Mouse (Mus musculus) embryonic facial prominence, embryonic 13.5 days (tissue): ENCODE results near the gene Ankle2. TPM values are rescaled to one million over a fixed set of nuclear protein-coding genes. Genes with fewer than 3 reads are reported as not detected.
A peak's percentile ranks its signal among the peaks of the same experiment; 100 is the strongest.

Experiments used
- ATAC-seq: fragments of 200-750 bp; cut with Nextera tagmentation; 2 replicates; pipeline ENCODE4 v1.8.0; 2017; ENCODE audit warnings: low read depth; ENCODE audit not compliant: insufficient number of reproducible peaks, insufficient read depth, low FRiP score, low TSS enrichment
- H3K27ac ChIP-seq: fragments of 300-500 bp; sonication (generic); 2 replicates; pipeline ENCODE4 v1.5.1; 2015; ENCODE audit warnings: moderate library complexity, mild to moderate bottlenecking, inconsistent platforms
- H3K27me3 ChIP-seq: fragments of 300-500 bp; sonication (generic); 2 replicates; pipeline ENCODE4 v1.6.1; 2015; ENCODE audit warnings: mild to moderate bottlenecking, inconsistent platforms
- H3K36me3 ChIP-seq: fragments of 300-500 bp; sonication (generic); 2 replicates; pipeline ENCODE4 v1.6.1; 2015; ENCODE audit warnings: mild to moderate bottlenecking, inconsistent platforms
- H3K4me1 ChIP-seq: fragments of 300-500 bp; sonication (generic); 2 replicates; pipeline ENCODE4 v1.6.1; 2015; ENCODE audit warnings: inconsistent platforms
- H3K4me2 ChIP-seq: fragments of 300-500 bp; sonication (generic); 2 replicates; pipeline ENCODE4 v1.6.1; 2015; ENCODE audit warnings: moderate library complexity, mild to moderate bottlenecking, inconsistent platforms
- H3K4me3 ChIP-seq: fragments of 300-500 bp; sonication (generic); 2 replicates; pipeline ENCODE4 v1.5.1; 2015; ENCODE audit warnings: mild to moderate bottlenecking, inconsistent platforms
- H3K9ac ChIP-seq: fragments of 300-500 bp; sonication (generic); 2 replicates; pipeline ENCODE4 v1.6.1; 2015; ENCODE audit warnings: mild to moderate bottlenecking, inconsistent platforms
- H3K9me3 ChIP-seq: fragments of 300-500 bp; sonication (generic); 2 replicates; pipeline ENCODE4 v1.6.1; 2016; ENCODE audit warnings: inconsistent platforms
- WGBS: fragments of 180-500 bp; shearing (Covaris S2); methylation state at CpG from one replicate; pipeline ENCODE4 v1.1.7; 2015; ENCODE audit warnings: mixed read lengths; 5-methylcytosine and 5-hydroxymethylcytosine counted together
- polyA plus RNA-seq: library from polyadenylated mRNA; unstranded; fragments of >200 nt; fragmentation: Nextera tagmentation; extraction: Ambion mirVana; gene quantifications from 2 replicates; pipeline ENCODE4 v1.2.1, GENCODE M21; 2015

Ankle2 gene
- polyA plus RNA-seq, 1 experiment from 2014 or later, result 29.4 TPM

DNA sequence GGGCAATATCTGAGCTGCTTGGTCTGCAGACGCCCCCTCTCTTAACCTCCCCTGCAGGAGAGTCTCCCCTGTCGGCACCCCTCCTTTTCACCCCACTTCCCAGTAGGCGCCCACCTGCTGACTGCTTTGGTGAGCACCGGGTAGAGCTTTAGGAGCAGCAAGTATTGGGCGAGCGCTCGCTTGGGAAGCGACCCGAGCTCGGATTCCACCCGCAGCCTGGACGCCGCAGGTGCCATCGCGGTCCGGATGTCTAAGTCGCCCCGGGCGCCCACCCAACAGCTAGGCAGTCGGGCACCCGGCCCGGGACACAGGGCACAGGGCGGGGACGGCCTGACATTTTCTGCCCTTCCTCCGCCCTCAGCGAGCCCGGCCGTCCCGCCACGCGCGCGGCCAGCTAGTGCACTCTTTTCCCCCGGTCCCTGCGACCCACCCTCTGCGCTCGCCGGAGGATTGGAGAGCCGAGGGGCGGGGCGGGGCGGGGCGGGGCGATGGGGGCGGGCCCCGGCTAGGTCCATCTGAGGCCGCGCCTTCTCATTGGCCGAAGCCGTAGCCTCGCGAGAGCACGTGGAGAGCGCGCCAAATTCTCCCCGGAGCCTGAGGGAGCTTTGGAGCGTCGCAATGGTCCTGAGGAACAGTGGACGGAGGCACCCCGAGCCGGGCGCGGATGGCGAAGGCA, 55.1 kb downstream of the Ankle2 start, which contains the start of the genes Pxmp2 and Pole:
Pxmp2 (minus strand) TSS at position 417 of the 676 bp plus-strand sequence.
Pole (plus strand) TSS at position 537 of the 676 bp plus-strand sequence.
- Histone ChIP-seq H3K4me2 (peak within 1 kb of the TSS; percentile 95), H3K36me3 (peaks cover 19% of the 10 kb centered on the region), H3K27ac (peak within 1 kb of the TSS; percentile 78; the same call in 1 of the 2 replicates), H3K27me3 (peaks cover 19% of the 10 kb centered on the region), H3K9ac (peak within 1 kb of the TSS; percentile 90), H3K4me1 (peaks cover 18% of the 10 kb centered on the region), H3K4me3 (peak within 1 kb of the TSS; percentile 79), H3K9me3 (no peaks in the 10 kb centered on the region)
- under 1% methylated on average over 58 of the region's 64 CpGs for WGBS
- peak; percentile 97 for ATAC-seq

DNA sequence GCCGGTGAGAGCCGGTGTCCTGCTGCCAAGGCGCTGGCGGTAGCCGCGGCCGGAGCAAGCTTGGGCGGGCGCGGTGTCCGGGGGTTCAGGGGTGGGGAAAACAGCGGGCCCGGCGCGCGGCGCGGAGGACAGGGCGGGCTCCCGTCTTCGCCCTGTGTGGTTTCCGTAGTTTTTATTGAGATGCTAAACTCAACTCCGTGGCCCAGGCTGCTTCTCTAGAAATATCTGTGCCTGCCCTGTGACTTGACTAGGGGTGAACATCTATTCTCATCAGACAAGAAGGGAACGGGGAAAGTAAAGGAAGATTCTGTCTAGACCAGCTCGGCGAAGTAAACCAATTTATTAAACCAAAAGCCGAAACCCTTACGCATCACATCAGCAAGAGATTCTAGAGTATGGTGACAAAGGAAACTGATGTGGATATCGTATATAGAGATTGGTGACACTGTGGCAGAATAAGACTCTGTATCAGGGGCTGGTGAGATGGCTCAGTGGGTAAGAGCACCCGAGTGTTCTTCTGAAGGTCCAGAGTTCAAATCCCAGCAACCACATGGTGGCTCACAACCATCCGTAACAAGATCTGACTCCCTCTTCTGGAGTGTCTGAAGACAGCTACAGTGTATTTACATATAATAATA, 55.8 kb downstream of the Ankle2 start:
- 3% methylated on average over 31 of the region's 31 CpGs for WGBS
- peaks cover 26% of the 10 kb centered on the region for H3K36me3 ChIP-seq
- peaks cover 19% of the 10 kb centered on the region for H3K27me3 ChIP-seq
- H3K9ac ChIP-seq, result peak overlapping the region; percentile 90
- H3K4me2 ChIP-seq, result peak overlapping the region; percentile 95
- peak overlapping the region; percentile 78; the same call in 1 of the 2 replicates for H3K27ac ChIP-seq
- peak overlapping the region; percentile 79 for H3K4me3 ChIP-seq
- H3K4me1 ChIP-seq, result peaks cover 18% of the 10 kb centered on the region
- peak; percentile 52; the same call in 1 of the 2 replicates for ATAC-seq
- no peaks in the 10 kb centered on the region for H3K9me3 ChIP-seq

DNA sequence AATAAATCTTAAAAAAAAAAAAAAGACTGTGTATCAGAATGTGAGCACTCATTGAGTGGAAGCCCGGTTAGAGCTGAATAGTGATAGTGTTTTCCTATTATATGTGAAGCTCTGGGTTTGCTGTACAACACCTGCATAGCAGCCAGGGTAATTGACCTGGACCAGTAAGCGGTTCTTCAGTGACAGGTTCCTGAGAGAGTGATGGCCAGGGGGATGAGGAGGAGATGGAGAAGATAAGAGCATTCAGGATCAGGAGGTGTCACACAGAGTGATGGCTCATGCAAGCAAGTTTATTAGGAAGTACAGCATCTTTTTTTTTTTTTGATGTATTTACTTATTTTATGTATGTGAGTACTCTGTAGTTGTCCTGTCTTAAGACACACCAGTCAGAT, 56.3 kb downstream of the Ankle2 start:
- Histone ChIP-seq H3K36me3 (peaks cover 31% of the 10 kb centered on the region), H3K4me3 (peak overlapping the region; percentile 79), H3K27ac (no peak overlapping the region), H3K9me3 (no peaks in the 10 kb centered on the region), H3K9ac (peak overlapping the region; percentile 90), H3K4me1 (peaks cover 18% of the 10 kb centered on the region), H3K27me3 (peaks cover 19% of the 10 kb centered on the region), H3K4me2 (peak overlapping the region; percentile 95)
- no peak for ATAC-seq
- WGBS, result 72% methylated on average over 2 of the region's 2 CpGs

DNA sequence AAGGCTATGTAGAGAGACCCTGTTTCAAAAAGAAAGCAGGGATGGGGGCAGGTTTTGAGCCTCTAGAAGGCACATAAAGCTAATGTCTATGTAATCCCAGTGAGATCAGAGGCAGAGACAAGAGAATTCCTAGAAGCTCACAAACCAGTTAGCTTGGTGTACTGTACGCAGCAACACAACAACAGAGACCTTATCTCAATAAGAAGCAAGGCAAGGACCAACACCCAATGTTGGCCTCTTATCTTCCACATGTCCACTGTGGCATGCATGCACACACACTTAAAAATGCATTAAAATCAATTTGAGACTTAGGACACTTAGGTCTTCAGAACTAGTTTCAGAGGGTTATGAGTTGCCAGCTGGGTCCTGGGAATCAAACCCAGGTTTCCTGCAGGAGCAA, 60.8 kb downstream of the Ankle2 start:
- H3K27ac ChIP-seq, result no peak overlapping the region
- no peak overlapping the region for H3K9ac ChIP-seq
- no peaks in the 10 kb centered on the region for H3K9me3 ChIP-seq
- peaks cover 70% of the 10 kb centered on the region for H3K36me3 ChIP-seq
- no peak for ATAC-seq
- H3K4me2 ChIP-seq, result no peak overlapping the region
- peaks cover 11% of the 10 kb centered on the region for H3K4me1 ChIP-seq
- no peak overlapping the region for H3K4me3 ChIP-seq
- WGBS, result 90% methylated on average over 1 of the region's 1 CpGs
- no peaks in the 10 kb centered on the region for H3K27me3 ChIP-seq

DNA sequence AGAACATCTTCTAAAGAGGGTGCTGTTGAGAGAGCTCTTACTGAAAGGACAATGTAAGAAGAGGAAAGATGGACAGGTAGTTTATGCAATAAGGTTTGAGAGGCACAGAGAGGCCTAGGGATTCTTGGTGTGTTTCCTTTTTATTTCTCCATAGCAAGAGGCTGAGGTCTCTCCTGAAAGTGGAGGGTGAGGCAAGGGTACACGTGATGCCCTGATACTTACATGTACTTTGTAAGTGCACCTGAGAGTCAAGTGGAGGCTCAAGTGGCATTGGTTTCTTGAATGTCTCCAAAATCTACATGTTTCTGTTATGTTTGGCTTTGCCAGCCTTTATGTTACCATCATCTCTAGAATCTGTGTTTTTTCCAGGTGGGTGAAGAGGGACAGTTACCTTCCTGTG, 65.8 kb downstream of the Ankle2 start:
- H3K36me3 ChIP-seq, result peaks cover 82% of the 10 kb centered on the region
- no peaks in the 10 kb centered on the region for H3K27me3 ChIP-seq
- H3K4me2 ChIP-seq, result no peak overlapping the region
- H3K4me3 ChIP-seq, result no peak overlapping the region
- 89% methylated on average over 1 of the region's 1 CpGs for WGBS
- H3K4me1 ChIP-seq, result no peaks in the 10 kb centered on the region
- H3K9me3 ChIP-seq, result no peaks in the 10 kb centered on the region
- no peak for ATAC-seq
- no peak overlapping the region for H3K9ac ChIP-seq
- no peak overlapping the region for H3K27ac ChIP-seq

DNA sequence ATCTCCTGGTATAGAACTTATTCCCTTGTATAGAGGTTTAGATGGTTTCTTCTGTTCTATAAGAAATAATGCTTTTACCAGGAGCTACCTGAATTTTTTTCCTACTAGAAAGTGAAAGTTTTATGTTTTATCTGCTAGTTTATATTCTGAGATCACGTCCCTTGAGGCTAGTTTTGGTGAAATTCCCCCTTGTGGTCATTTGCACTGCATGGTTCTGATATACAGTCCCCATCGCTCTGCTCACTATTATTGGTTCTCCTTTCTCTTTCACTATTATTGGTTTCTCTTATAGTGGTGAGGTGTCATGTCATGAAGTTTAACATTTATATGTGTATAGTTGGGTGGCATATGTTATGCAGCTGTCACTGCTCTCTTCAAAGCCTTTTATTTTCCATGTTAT, 69.8 kb downstream of the Ankle2 start:
- Histone ChIP-seq H3K4me2 (no peak overlapping the region), H3K36me3 (peaks cover 88% of the 10 kb centered on the region)

More for the DNA sequence above, 69.8 kb downstream of the Ankle2 start:
- Histone ChIP-seq H3K27me3 (no peaks in the 10 kb centered on the region), H3K27ac (no peak overlapping the region), H3K9me3 (no peaks in the 10 kb centered on the region), H3K9ac (no peak overlapping the region), H3K4me1 (no peaks in the 10 kb centered on the region), H3K4me3 (no peak overlapping the region)
- WGBS, result 87% methylated on average over 2 of the region's 2 CpGs
- no peak for ATAC-seq

Other genes starting within 250 kb of the Ankle2 start
- gene Zfp932, start 234.5 kb upstream of the Ankle2 start, polyA plus RNA-seq, result 30.0 and 31.3 TPM in 2 replicates
- 4.0 and 4.8 TPM in 2 replicates for gene Gm17655, start 158.5 kb upstream of the Ankle2 start, polyA plus RNA-seq
- 1.1 TPM in 2 replicates for gene Gm35315, start 136.6 kb upstream of the Ankle2 start, polyA plus RNA-seq
- gene Plcxd1, start 131.0 kb upstream of the Ankle2 start, polyA plus RNA-seq, result 1.9 and 2.7 TPM in 2 replicates
- 32.0 and 42.1 TPM in 2 replicates for gene Gtpbp6, start 122.8 kb upstream of the Ankle2 start, polyA plus RNA-seq
- gene Zfp605, start 120.9 kb upstream of the Ankle2 start, polyA plus RNA-seq, result 6.5 and 6.7 TPM in 2 replicates
- gene Chfr, start 95.2 kb upstream of the Ankle2 start, polyA plus RNA-seq, result 36.6 and 38.1 TPM in 2 replicates
- 25.3 and 25.4 TPM in 2 replicates for gene Golga3, start 54.3 kb upstream of the Ankle2 start, polyA plus RNA-seq
- 65.6 and 67.2 TPM in 2 replicates for gene Pgam5, start 38.9 kb downstream of the Ankle2 start, polyA plus RNA-seq
- 8.1 and 11.0 TPM in 2 replicates for gene Pxmp2, start 55.2 kb downstream of the Ankle2 start, polyA plus RNA-seq
- 32.6 and 35.5 TPM in 2 replicates for gene Pole, start 55.3 kb downstream of the Ankle2 start, polyA plus RNA-seq
- gene P2rx2, start 112.2 kb downstream of the Ankle2 start, polyA plus RNA-seq, result 2.6 and 3.1 TPM in 2 replicates
- gene Lrcol1, start 113.7 kb downstream of the Ankle2 start, polyA plus RNA-seq, result not detected in 2 replicates
- 14.8 and 15.5 TPM in 2 replicates for gene Fbrsl1, start 217.5 kb downstream of the Ankle2 start, polyA plus RNA-seq